Mouse (Mus musculus) embryonic facial prominence, embryonic 15.5 days (tissue): Measurements from ENCODE around the gene Arsg. TPM values are rescaled to one million over a fixed set of nuclear protein-coding genes. Genes with fewer than 3 reads are reported as not detected.

ENCODE experiments used
- ATAC-seq: fragments of 200-750 bp; cut with Nextera tagmentation; 2 replicates; pipeline ENCODE4 v1.8.0; 2017; ENCODE audit warnings: low read depth, moderate TSS enrichment; ENCODE audit not compliant: insufficient number of reproducible peaks, low FRiP score, low TSS enrichment
- H3K27ac ChIP-seq: fragments of 300-500 bp; sonication (generic); replicated peaks from 2 replicates; pipeline ENCODE4 v1.5.1; 2015; ENCODE audit warnings: mild to moderate bottlenecking, inconsistent platforms
- H3K27me3 ChIP-seq: fragments of 300-500 bp; sonication (generic); 2 replicates; pipeline ENCODE4 v1.6.1; 2015; ENCODE audit warnings: inconsistent platforms
- H3K36me3 ChIP-seq: fragments of 300-500 bp; sonication (generic); 2 replicates; pipeline ENCODE4 v1.6.1; 2015; ENCODE audit warnings: mild to moderate bottlenecking, inconsistent platforms
- H3K4me1 ChIP-seq: fragments of 300-500 bp; sonication (generic); 2 replicates; pipeline ENCODE4 v1.6.1; 2015; ENCODE audit warnings: inconsistent platforms
- H3K4me2 ChIP-seq: fragments of 300-500 bp; sonication (generic); replicated peaks from 2 replicates; pipeline ENCODE4 v1.6.1; 2015; ENCODE audit warnings: mild to moderate bottlenecking, inconsistent platforms
- H3K4me3 ChIP-seq: fragments of 300-500 bp; sonication (generic); replicated peaks from 2 replicates; pipeline ENCODE4 v1.5.1; 2015; ENCODE audit warnings: mild to moderate bottlenecking, inconsistent platforms
- H3K9ac ChIP-seq: fragments of 300-500 bp; sonication (generic); 2 replicates; pipeline ENCODE4 v1.6.1; 2015; ENCODE audit warnings: inconsistent platforms
- H3K9me3 ChIP-seq: fragments of 300-500 bp; sonication (generic); replicated peaks from 2 replicates; pipeline ENCODE4 v1.6.1; 2016; ENCODE audit warnings: inconsistent platforms
- WGBS: fragments of 180-500 bp; shearing (Covaris S2); methylation state at CpG from one replicate; pipeline ENCODE4 v1.1.7; 2015; 5-methylcytosine and 5-hydroxymethylcytosine counted together
- polyA plus RNA-seq: library from polyadenylated mRNA; unstranded; fragments of >200 nt; fragmentation: Nextera tagmentation; extraction: Ambion mirVana; gene quantifications from 2 replicates; pipeline ENCODE4 v1.2.1, GENCODE M21; 2015

Gene Arsg
- polyA plus RNA-seq, 1 experiment from 2014 or later = 4.3 TPM

- Histone ChIP-seq H3K27me3 (no peaks in the 10 kb centered on the region), H3K9ac (no peak overlapping the region), H3K36me3 (peaks cover 7% of the 10 kb centered on the region; the same call in 1 of the 2 replicates), H3K9me3 (no peaks in the 10 kb centered on the region), H3K4me1 (peaks cover 16% of the 10 kb centered on the region; the same call in 1 of the 2 replicates), H3K27ac (no peak overlapping the region), H3K4me2 (no peak overlapping the region), H3K4me3 (no peak overlapping the region)
- WGBS = 33% methylated on average over 5 of the region's 5 CpGs
- ATAC-seq = no peak
Observed at GRCm38 (mm10) chr11:109442166-109442730, 30.9 kb upstream of the Arsg start.

- H3K36me3 ChIP-seq = no peaks in the 10 kb centered on the region
- H3K9ac ChIP-seq = no peak overlapping the region
- H3K27me3 ChIP-seq = no peaks in the 10 kb centered on the region
- H3K4me2 ChIP-seq = no peak overlapping the region
- 90% methylated on average over 8 of the region's 8 CpGs for WGBS
- H3K4me1 ChIP-seq = peaks cover 16% of the 10 kb centered on the region; the same call in 1 of the 2 replicates
- no peak overlapping the region for H3K4me3 ChIP-seq
- ATAC-seq = no peak
- H3K27ac ChIP-seq = no peak overlapping the region
- H3K9me3 ChIP-seq = no peaks in the 10 kb centered on the region
Observed at GRCm38 (mm10) chr11:109443468-109444263, 29.5 kb upstream of the Arsg start.

GRCm38 (mm10) chr11:109444600-109444999 lies 28.6 kb upstream of the Arsg start:
- H3K9me3 ChIP-seq = no peaks in the 10 kb centered on the region
- no peak overlapping the region for H3K27ac ChIP-seq
- no peak for ATAC-seq
- H3K4me1 ChIP-seq = peaks cover 12% of the 10 kb centered on the region; the same call in 1 of the 2 replicates
- no peak overlapping the region for H3K4me2 ChIP-seq
- 57% methylated on average over 7 of the region's 7 CpGs for WGBS
- no peak overlapping the region for H3K9ac ChIP-seq
- no peaks in the 10 kb centered on the region for H3K27me3 ChIP-seq
- no peaks in the 10 kb centered on the region for H3K36me3 ChIP-seq
- no peak overlapping the region for H3K4me3 ChIP-seq

GRCm38 (mm10) chr11:109445438-109446035 lies 27.6 kb upstream of the Arsg start:
- 39% methylated on average over 13 of the region's 13 CpGs for WGBS
- Histone ChIP-seq H3K36me3 (no peaks in the 10 kb centered on the region), H3K4me3 (no peak overlapping the region), H3K27ac (no peak overlapping the region), H3K4me1 (peaks cover 3% of the 10 kb centered on the region; the same call in 1 of the 2 replicates), H3K4me2 (no peak overlapping the region), H3K27me3 (no peaks in the 10 kb centered on the region), H3K9ac (no peak overlapping the region), H3K9me3 (no peaks in the 10 kb centered on the region)
- ATAC-seq = no peak

- Histone ChIP-seq H3K4me3 (no peak overlapping the region), H3K4me2 (no peak overlapping the region), H3K27me3 (no peaks in the 10 kb centered on the region), H3K9ac (no peak overlapping the region), H3K4me1 (no peaks in the 10 kb centered on the region), H3K9me3 (no peaks in the 10 kb centered on the region), H3K36me3 (no peaks in the 10 kb centered on the region), H3K27ac (no peak overlapping the region)
- ATAC-seq = no peak
- 68% methylated on average over 11 of the region's 11 CpGs for WGBS
Observed at GRCm38 (mm10) chr11:109451169-109451568, 22.0 kb upstream of the Arsg start.

- Histone ChIP-seq H3K9me3 (no peaks in the 10 kb centered on the region), H3K9ac (no peak overlapping the region)
- ATAC-seq = no peak
Observed at GRCm38 (mm10) chr11:109456261-109456660, 16.9 kb upstream of the Arsg start.

GRCm38 (mm10) chr11:109458165-109458564 lies 15.0 kb upstream of the Arsg start:
- Histone ChIP-seq H3K27ac (no peak overlapping the region), H3K9ac (no peak overlapping the region), H3K27me3 (no peaks in the 10 kb centered on the region), H3K36me3 (no peaks in the 10 kb centered on the region), H3K4me1 (no peaks in the 10 kb centered on the region), H3K9me3 (no peaks in the 10 kb centered on the region), H3K4me2 (no peak overlapping the region), H3K4me3 (no peak overlapping the region)
- ATAC-seq = no peak
- 95% methylated on average over 11 of the region's 11 CpGs for WGBS

More at GRCm38 (mm10) chr11:109456261-109456660, 16.9 kb upstream of the Arsg start:
- H3K27me3 ChIP-seq = no peaks in the 10 kb centered on the region
- no peaks in the 10 kb centered on the region for H3K36me3 ChIP-seq
- H3K4me1 ChIP-seq = no peaks in the 10 kb centered on the region
- no peak overlapping the region for H3K4me3 ChIP-seq
- H3K27ac ChIP-seq = no peak overlapping the region
- no peak overlapping the region for H3K4me2 ChIP-seq
- 87% methylated on average over 5 of the region's 5 CpGs for WGBS

GRCm38 (mm10) chr11:109460586-109460985 lies 12.6 kb upstream of the Arsg start:
- Histone ChIP-seq H3K9me3 (no peaks in the 10 kb centered on the region), H3K9ac (no peak overlapping the region), H3K4me1 (no peaks in the 10 kb centered on the region), H3K27me3 (no peaks in the 10 kb centered on the region), H3K36me3 (no peaks in the 10 kb centered on the region), H3K4me2 (no peak overlapping the region), H3K27ac (no peak overlapping the region), H3K4me3 (no peak overlapping the region)
- 59% methylated on average over 5 of the region's 5 CpGs for WGBS
- no peak for ATAC-seq

- H3K9ac ChIP-seq = no peak overlapping the region
- no peaks in the 10 kb centered on the region for H3K4me1 ChIP-seq
- no peak overlapping the region for H3K4me2 ChIP-seq
- no peak for ATAC-seq
- no peaks in the 10 kb centered on the region for H3K27me3 ChIP-seq
- 94% methylated on average over 4 of the region's 4 CpGs for WGBS
- no peak overlapping the region for H3K4me3 ChIP-seq
- no peaks in the 10 kb centered on the region for H3K36me3 ChIP-seq
- no peak overlapping the region for H3K27ac ChIP-seq
- H3K9me3 ChIP-seq = no peaks in the 10 kb centered on the region
Observed at GRCm38 (mm10) chr11:109465068-109465467, 8.1 kb upstream of the Arsg start.

GRCm38 (mm10) chr11:109466987-109467386 lies 6.2 kb upstream of the Arsg start:
- Histone ChIP-seq H3K4me1 (0 out of 2 replicates have a peak, but pooled peaks cover 2% of the 10 kb centered on the region), H3K27me3 (peaks cover 10% of the 10 kb centered on the region; the same call in 1 of the 2 replicates), H3K9me3 (no peaks in the 10 kb centered on the region), H3K27ac (no peak overlapping the region), H3K9ac (no peak overlapping the region), H3K4me2 (no peak overlapping the region), H3K4me3 (no peak overlapping the region), H3K36me3 (no peaks in the 10 kb centered on the region)
- no peak for ATAC-seq
- 81% methylated on average over 8 of the region's 8 CpGs for WGBS

GRCm38 (mm10) chr11:109468133-109468532 lies 5.0 kb upstream of the Arsg start:
- 86% methylated on average over 5 of the region's 5 CpGs for WGBS
- H3K9me3 ChIP-seq = no peaks in the 10 kb centered on the region

More at GRCm38 (mm10) chr11:109468133-109468532, 5.0 kb upstream of the Arsg start:
- no peak for ATAC-seq
- H3K9ac ChIP-seq = no peak overlapping the region
- peaks cover 13% of the 10 kb centered on the region; the same call in 1 of the 2 replicates for H3K27me3 ChIP-seq
- peaks cover 7% of the 10 kb centered on the region; the same call in 1 of the 2 replicates for H3K4me1 ChIP-seq
- H3K36me3 ChIP-seq = no peaks in the 10 kb centered on the region
- no peak overlapping the region for H3K4me2 ChIP-seq
- no peak overlapping the region for H3K4me3 ChIP-seq
- no peak overlapping the region for H3K27ac ChIP-seq
